Mouse (Mus musculus) ZHBTc4 (cell line): ENCODE results near the gene Gm9048.
"Not testable (repeated sequence)": the region's sequence is repeated elsewhere in the genome, so short reads cannot be mapped to it uniquely, and the experiment has no call there.

Experiments
- DNase-seq: peaks from one replicate; pipeline ENCODE4 v3.0.0-alpha.2; 2011; ENCODE audit warnings: low read depth, low spot score

The Gm9048 gene

GRCm38 (mm10) chr10:118348579-118348978, at the start of gene Gm9048:
TSS of gene Gm9048 (minus strand) at chr10:118348679.
- not testable (repeated sequence) for DNase-seq

GRCm38 (mm10) chr10:118370443-118370842, 22.0 kb upstream of the Gm9048 start:
- peak; percentile 89 for DNase-seq

- peak; percentile 25 for DNase-seq
Observed at GRCm38 (mm10) chr10:118369518-118369917, 21.0 kb upstream of the Gm9048 start.

- DNase-seq: not testable (repeated sequence)
Observed at GRCm38 (mm10) chr10:118354005-118354404, 5.5 kb upstream of the Gm9048 start, which contains the start of gene Gm9049. TSS of gene Gm9049 (minus strand) at chr10:118354105.

GRCm38 (mm10) chr10:118343155-118343554, 5.3 kb downstream of the Gm9048 start, which contains the start of gene Gm9046:
TSS of gene Gm9046 (minus strand) at chr10:118343255.
- not testable (repeated sequence) for DNase-seq

GRCm38 (mm10) chr10:118337731-118338130, 10.7 kb downstream of the Gm9048 start, which contains the start of gene Gm9045:
TSS of gene Gm9045 (minus strand) at chr10:118337831.
- DNase-seq: not testable (repeated sequence)

GRCm38 (mm10) chr10:118332308-118332707, 16.2 kb downstream of the Gm9048 start, which contains the start of gene Gm9044:
TSS of gene Gm9044 (minus strand) at chr10:118332408.
- DNase-seq: not testable (repeated sequence)

- not testable (repeated sequence) for DNase-seq
Observed at GRCm38 (mm10) chr10:118326869-118327268, 21.6 kb downstream of the Gm9048 start, which contains the start of gene Gm9040. TSS of gene Gm9040 (minus strand) at chr10:118326969.

- no peak for DNase-seq
Observed at GRCm38 (mm10) chr10:118319024-118319423, 29.5 kb downstream of the Gm9048 start.

GRCm38 (mm10) chr10:118302133-118302532, 46.3 kb downstream of the Gm9048 start:
- DNase-seq: not testable (repeated sequence)
